Mouse (Mus musculus) C2C12 (cell line): ENCODE results near the gene Tgfb2. TPM values are rescaled to one million over a fixed set of nuclear protein-coding genes. Genes with fewer than 3 reads are reported as not detected.

Source experiments
- H3K27me3 ChIP-seq: one replicate; pipeline ENCODE4 v1.6.1; 2011; ENCODE audit not compliant: control insufficient read depth, insufficient read depth, insufficient read length
- H3K36me3 ChIP-seq: one replicate; pipeline ENCODE4 v1.6.1; 2011; ENCODE audit not compliant: control insufficient read depth, insufficient read depth
- H3K4me3 ChIP-seq: one replicate; pipeline ENCODE4 v1.5.1; 2011; ENCODE audit warnings: mild to moderate bottlenecking, control low read depth; ENCODE audit not compliant: poor library complexity, insufficient read depth, severe bottlenecking
- H3K79me2 ChIP-seq: one replicate; pipeline ENCODE4 v1.6.1; 2011; ENCODE audit not compliant: control insufficient read depth, insufficient read depth
- H3K79me3 ChIP-seq: one replicate; pipeline ENCODE4 v1.6.1; 2011; ENCODE audit warnings: low read depth, control low read depth
- H3ac ChIP-seq: one replicate; pipeline ENCODE3; 2011; ENCODE audit warnings: low read depth; ENCODE audit not compliant: control insufficient read depth, insufficient read length
- CEBPB ChIP-seq: IDR thresholded peaks from one replicate; pipeline ENCODE4 v1.6.1; 2011; ENCODE audit warnings: low read depth, mild to moderate bottlenecking, control low read depth, moderate library complexity
- CTCF ChIP-seq: IDR thresholded peaks from one replicate; pipeline ENCODE4 v1.5.1; 2011; ENCODE audit not compliant: control insufficient read depth, insufficient read depth, insufficient read length
- FOSL1 ChIP-seq: IDR thresholded peaks from one replicate; pipeline ENCODE4 v1.8.0; 2011; ENCODE audit warnings: mild to moderate bottlenecking, low read length; ENCODE audit not compliant: poor library complexity, insufficient read depth, severe bottlenecking
- MAX ChIP-seq: IDR thresholded peaks from one replicate; pipeline ENCODE4 v1.6.1; 2011; ENCODE audit warnings: mild to moderate bottlenecking, control low read depth
- MYOD1 ChIP-seq: IDR thresholded peaks from one replicate; pipeline ENCODE4 v1.6.1; 2011; ENCODE audit warnings: low read depth; ENCODE audit not compliant: control insufficient read depth, insufficient read length
- MYOG ChIP-seq: IDR thresholded peaks from one replicate; pipeline ENCODE4 v1.6.1; 2011; ENCODE audit not compliant: control insufficient read depth, insufficient read length; ENCODE audit errors: extremely low read depth
- USF1 ChIP-seq: IDR thresholded peaks from one replicate; pipeline ENCODE4 v1.6.1; 2011; ENCODE audit warnings: low read depth, mild to moderate bottlenecking, control low read depth, moderate library complexity
- polyA plus RNA-seq: library from polyadenylated mRNA; unstranded; fragments of >200 nt; fragmentation: generic; extraction: Trizol; gene quantifications from one replicate; pipeline ENCODE4 v1.2.1, GENCODE M21; 2012; ENCODE audit warnings: missing spikeins

The Tgfb2 gene
- polyA plus RNA-seq, 1 experiment = 1.8 TPM

DNA sequence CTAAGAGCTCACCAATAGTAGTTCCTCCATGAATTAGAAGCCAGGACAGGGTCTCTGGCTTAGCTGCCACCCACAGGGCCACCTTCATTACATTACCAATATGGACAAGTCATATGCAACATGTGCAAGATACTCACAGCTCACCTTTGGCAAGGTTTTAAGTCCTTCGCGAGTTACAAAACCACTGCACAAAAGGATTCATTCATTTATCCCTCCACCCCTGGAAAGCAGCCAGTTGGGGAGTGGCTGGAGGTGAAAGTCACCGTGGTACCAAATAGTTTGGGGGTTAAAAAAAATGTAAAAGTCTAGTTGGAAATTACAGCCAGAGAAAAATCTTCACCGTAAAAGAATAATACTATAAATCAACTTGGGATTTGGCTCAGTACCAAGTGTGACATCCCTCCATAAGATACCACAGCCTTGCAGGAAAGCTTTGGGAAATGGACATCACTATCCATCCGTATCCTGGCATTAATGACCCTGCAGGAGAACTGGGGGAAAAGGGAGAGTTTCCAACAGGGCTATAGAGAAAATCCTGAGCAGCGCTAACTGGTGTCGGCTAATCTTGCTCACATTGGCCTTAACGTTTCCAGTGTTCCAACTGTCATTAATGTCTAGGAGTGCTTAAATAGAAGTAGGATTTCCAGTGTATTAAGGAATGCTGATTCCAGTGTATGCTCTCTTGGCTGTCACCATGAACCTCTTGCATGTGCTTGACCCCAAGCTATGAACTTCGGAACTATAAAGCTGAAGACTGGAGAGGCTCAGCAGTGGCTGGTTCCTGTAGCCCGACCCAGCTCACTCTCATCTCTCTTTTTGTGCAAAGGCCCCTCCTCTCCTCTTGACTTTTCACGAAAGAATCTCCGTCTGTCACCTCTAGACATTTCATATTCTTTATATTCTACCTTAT lies 68.2 kb downstream of the Tgfb2 start:
- H3K79me2 ChIP-seq = no peaks in the 10 kb centered on the region
- TF ChIP-seq CTCF (no peak), MYOD1 (no peak), MYOG (no peak), USF1 (no peak), FOSL1 (no peak), CEBPB (no peak), MAX (no peak)
- no peak overlapping the region for H3K4me3 ChIP-seq
- H3K79me3 ChIP-seq = no peaks in the 10 kb centered on the region
- H3K27me3 ChIP-seq = no peaks in the 10 kb centered on the region
- no peak overlapping the region for H3ac ChIP-seq
- no peaks in the 10 kb centered on the region for H3K36me3 ChIP-seq

DNA sequence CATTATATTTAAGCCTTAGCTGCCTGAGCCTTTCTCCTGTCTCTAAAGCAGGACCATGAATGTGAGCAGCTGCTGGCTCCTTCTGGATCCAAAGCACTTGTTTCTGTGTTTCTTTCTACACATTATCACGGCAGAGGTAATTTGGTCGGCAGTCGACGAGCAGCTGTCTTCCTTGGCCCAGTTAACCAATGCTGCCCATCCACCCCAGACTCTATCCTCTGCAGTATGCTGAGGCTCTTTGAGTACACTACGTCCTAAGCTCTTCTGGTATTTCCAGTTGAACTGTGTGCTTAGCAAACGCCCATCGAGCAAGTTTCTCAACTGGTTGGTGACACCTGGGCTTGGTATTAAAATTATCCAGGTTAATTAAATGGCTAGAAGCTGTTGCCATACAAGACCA lies 70.7 kb downstream of the Tgfb2 start:
- no peaks in the 10 kb centered on the region for H3K36me3 ChIP-seq
- H3ac ChIP-seq = no peak overlapping the region
- no peak overlapping the region for H3K4me3 ChIP-seq
- TF ChIP-seq MYOD1 (no peak), FOSL1 (no peak), MYOG (no peak), USF1 (no peak), CEBPB (no peak), MAX (no peak), CTCF (no peak)
- no peaks in the 10 kb centered on the region for H3K27me3 ChIP-seq
- no peaks in the 10 kb centered on the region for H3K79me2 ChIP-seq
- H3K79me3 ChIP-seq = no peaks in the 10 kb centered on the region

GRCm38 (mm10) chr1:186631457-186631856 lies 74.3 kb downstream of the Tgfb2 start:
- no peaks in the 10 kb centered on the region for H3K79me3 ChIP-seq
- H3K79me2 ChIP-seq = no peaks in the 10 kb centered on the region
- no peak for TF ChIP-seq FOSL1
- no peak for TF ChIP-seq MAX
- no peaks in the 10 kb centered on the region for H3K27me3 ChIP-seq
- H3K36me3 ChIP-seq = no peaks in the 10 kb centered on the region
- H3ac ChIP-seq = no peak overlapping the region
- H3K4me3 ChIP-seq = no peak overlapping the region

- Histone ChIP-seq H3K79me3 (no peaks in the 10 kb centered on the region), H3K79me2 (no peaks in the 10 kb centered on the region), H3K27me3 (no peaks in the 10 kb centered on the region), H3ac (no peak overlapping the region), H3K36me3 (no peaks in the 10 kb centered on the region), H3K4me3 (no peak overlapping the region)
- TF ChIP-seq MAX (no peak), USF1 (no peak), FOSL1 (no peak), CEBPB (no peak), CTCF (no peak), MYOD1 (no peak), MYOG (no peak)
Measured at GRCm38 (mm10) chr1:186630971-186631370, 74.8 kb downstream of the Tgfb2 start.

- no peaks in the 10 kb centered on the region for H3K27me3 ChIP-seq
- H3K79me3 ChIP-seq = no peaks in the 10 kb centered on the region
- H3K79me2 ChIP-seq = no peaks in the 10 kb centered on the region
- no peaks in the 10 kb centered on the region for H3K36me3 ChIP-seq
- TF ChIP-seq MYOG (no peak), CEBPB (no peak), FOSL1 (no peak), USF1 (no peak), MYOD1 (no peak), MAX (no peak), CTCF (no peak)
- H3ac ChIP-seq = no peak overlapping the region
- no peak overlapping the region for H3K4me3 ChIP-seq
Measured at GRCm38 (mm10) chr1:186627451-186627995, 78.3 kb downstream of the Tgfb2 start.

DNA sequence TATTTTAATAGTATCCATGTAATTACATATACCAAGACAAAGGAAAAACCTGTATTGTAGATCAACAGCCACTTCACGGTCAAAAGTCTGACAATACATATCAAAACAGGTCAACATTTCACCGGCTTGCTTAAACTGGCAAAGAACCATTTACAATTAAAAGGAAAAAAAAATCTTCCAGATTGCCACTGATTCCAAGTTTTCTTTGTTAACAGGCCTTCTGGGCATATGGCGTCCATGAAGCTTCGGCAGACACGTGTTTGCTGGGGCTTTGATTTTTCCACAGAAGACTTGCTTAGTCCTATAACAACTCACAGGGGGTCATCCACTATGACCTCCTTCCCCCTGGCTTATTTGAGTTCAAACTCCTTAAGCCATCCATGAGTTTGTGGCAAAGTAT lies 81.3 kb downstream of the Tgfb2 start:
- TF ChIP-seq CEBPB = no peak
- TF ChIP-seq MAX = no peak
- TF ChIP-seq CTCF = no peak
- TF ChIP-seq USF1 = no peak
- TF ChIP-seq FOSL1 = no peak
- no peak for TF ChIP-seq MYOG
- no peak for TF ChIP-seq MYOD1
- H3K79me3 ChIP-seq = no peaks in the 10 kb centered on the region
- no peaks in the 10 kb centered on the region for H3K79me2 ChIP-seq
- H3K36me3 ChIP-seq = no peaks in the 10 kb centered on the region
- H3ac ChIP-seq = no peak overlapping the region
- H3K27me3 ChIP-seq = no peaks in the 10 kb centered on the region
- H3K4me3 ChIP-seq = no peak overlapping the region
